Mouse (Mus musculus): Measurements from ENCODE around the gene Pde10a.

The Pde10a gene

DNA sequence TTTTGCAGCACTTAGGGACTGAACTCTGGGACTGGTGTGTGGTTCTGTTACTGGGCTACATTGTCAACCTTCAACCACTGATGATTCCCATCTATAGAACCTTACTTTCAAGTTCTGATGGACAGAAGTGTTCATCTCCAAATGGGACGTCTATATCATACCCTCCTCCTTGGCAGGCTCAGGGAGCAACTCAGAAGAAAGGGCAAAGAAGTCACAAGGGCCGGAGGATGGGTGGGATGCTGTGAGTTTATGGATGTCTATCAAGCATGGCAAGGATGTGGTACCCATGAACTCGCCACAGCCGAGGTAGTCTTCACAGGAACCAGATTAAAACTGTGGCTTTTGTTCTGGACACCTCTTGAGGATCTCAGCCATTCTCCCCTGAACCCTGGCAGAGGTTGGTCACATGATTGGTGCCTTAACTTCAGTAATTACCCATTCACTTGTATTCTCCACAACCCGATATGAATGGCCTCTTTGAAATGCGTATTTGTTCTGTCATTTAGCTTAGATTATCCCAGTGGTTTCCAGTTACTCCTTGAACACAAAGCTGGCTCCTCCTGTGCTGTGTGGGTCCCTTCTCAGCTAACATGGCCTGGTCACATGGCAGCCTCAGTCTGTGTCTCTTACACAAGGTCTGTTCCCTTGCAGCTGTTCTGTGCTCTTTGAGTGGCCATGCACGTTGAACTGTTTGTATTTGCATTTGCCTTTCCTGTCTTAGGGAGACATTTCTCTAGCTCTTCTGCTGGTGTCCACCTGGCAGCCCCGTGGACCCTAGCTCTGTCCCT lies 510.6 kb downstream of the Pde10a start:
- no peak for DNase-seq (ENCODE audit: low spot score)

Data from embryo, embryonic 10 days (tissue).